Mouse (Mus musculus) embryonic facial prominence, embryonic 10.5 days (tissue): ENCODE data around the gene Syne4. TPM values are rescaled to one million over a fixed set of nuclear protein-coding genes. Genes with fewer than 3 reads are reported as not detected.

Source experiments
- DNase-seq: peaks from one replicate; pipeline ENCODE4 v3.0.0-alpha.2; 2017; ENCODE audit warnings: low spot score
- H3K27ac ChIP-seq: fragments of 300-500 bp; sonication (generic); replicated peaks from 2 replicates; pipeline ENCODE4 v1.5.1; 2016; ENCODE audit warnings: mild to moderate bottlenecking
- H3K27me3 ChIP-seq: fragments of 300-500 bp; sonication (generic); replicated peaks from 2 replicates; pipeline ENCODE4 v1.6.1; 2016; ENCODE audit warnings: low read depth, mild to moderate bottlenecking; ENCODE audit not compliant: poor library complexity, severe bottlenecking
- H3K36me3 ChIP-seq: fragments of 300-500 bp; sonication (generic); replicated peaks from 2 replicates; pipeline ENCODE4 v1.6.1; 2016; ENCODE audit warnings: mild to moderate bottlenecking, moderate library complexity
- H3K4me1 ChIP-seq: fragments of 300-500 bp; sonication (generic); 2 replicates; pipeline ENCODE4 v1.6.1; 2016
- H3K4me3 ChIP-seq: fragments of 300-500 bp; sonication (generic); 2 replicates; pipeline ENCODE4 v1.5.1; 2016; ENCODE audit warnings: mild to moderate bottlenecking, moderate library complexity
- H3K9me3 ChIP-seq: fragments of 300-500 bp; sonication (generic); 2 replicates; pipeline ENCODE4 v1.6.1; 2016; ENCODE audit warnings: mild to moderate bottlenecking
- WGBS: fragments of 180-500 bp; shearing (Covaris S2); methylation state at CpG from one replicate; pipeline ENCODE4 v1.1.7; 2016; 5-methylcytosine and 5-hydroxymethylcytosine counted together
- polyA plus RNA-seq: library from polyadenylated mRNA; unstranded; fragments of >200 nt; fragmentation: Nextera tagmentation; extraction: Ambion mirVana; gene quantifications from 2 replicates; pipeline ENCODE4 v1.2.1, GENCODE M21; 2016

Syne4 gene
- polyA plus RNA-seq: 51.1 and 65.6 TPM in 2 replicates

DNA sequence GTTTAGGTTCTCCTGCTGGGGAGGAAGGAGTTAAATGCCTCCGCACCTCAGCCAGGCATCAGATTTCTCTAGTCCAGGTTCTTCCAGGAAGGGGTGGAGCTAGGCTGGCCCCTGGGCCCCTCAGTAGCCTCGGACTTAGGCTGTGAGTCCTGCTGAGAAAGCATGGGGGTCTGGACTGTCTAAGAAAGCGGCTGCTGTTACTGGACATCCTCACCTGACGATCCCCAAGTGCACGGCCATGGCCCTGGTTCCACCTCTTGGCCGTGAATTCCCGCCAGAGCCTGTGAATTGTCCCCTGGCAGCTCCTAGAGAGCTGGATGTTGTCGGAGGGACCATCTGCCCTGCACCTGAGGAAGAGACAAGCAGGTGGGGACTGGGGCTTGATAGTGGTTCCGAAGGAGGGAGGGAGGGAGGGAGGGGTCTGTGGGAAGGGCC lies at the start of gene Syne4:
Gene Syne4 (plus strand): TSS at position 87 of the 435 bp plus-strand sequence.
- peak; percentile 81 for DNase-seq
- peaks cover 69% of the 10 kb centered on the region for H3K36me3 ChIP-seq
- H3K9me3 ChIP-seq: no peaks in the 10 kb centered on the region
- under 1% methylated on average over 9 of the region's 9 CpGs for WGBS
- H3K4me3 ChIP-seq: peak within 1 kb of the TSS; percentile 68
- no peaks in the 10 kb centered on the region for H3K27me3 ChIP-seq
- H3K27ac ChIP-seq: peak within 1 kb of the TSS; percentile 87
- peaks cover 33% of the 10 kb centered on the region for H3K4me1 ChIP-seq

DNA sequence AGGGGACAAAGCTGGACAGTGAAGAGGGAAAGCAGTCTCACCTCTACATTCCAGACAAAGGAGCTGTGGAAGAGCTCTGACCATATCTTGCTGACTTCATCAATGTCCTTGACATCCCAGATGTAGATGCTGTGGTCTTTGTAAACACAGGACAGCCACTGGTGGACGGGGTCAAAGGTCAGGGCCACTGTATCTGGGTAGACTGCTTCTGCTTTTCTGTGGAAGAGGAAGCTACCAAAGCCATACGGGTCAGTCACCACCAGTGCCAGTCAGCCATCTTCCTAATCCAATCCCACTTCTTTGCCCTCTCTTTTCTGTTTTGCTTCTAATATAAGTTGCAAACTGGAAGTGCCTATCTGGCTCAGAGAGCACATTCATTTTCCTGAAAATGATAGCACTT lies 49.6 kb upstream of the Syne4 start:
- WGBS: 81% methylated on average over 2 of the region's 2 CpGs
- Histone ChIP-seq H3K4me1 (no peaks in the 10 kb centered on the region), H3K4me3 (no peak overlapping the region), H3K36me3 (peaks cover 82% of the 10 kb centered on the region), H3K27me3 (no peaks in the 10 kb centered on the region), H3K27ac (no peak overlapping the region), H3K9me3 (no peaks in the 10 kb centered on the region)
- DNase-seq: no peak

DNA sequence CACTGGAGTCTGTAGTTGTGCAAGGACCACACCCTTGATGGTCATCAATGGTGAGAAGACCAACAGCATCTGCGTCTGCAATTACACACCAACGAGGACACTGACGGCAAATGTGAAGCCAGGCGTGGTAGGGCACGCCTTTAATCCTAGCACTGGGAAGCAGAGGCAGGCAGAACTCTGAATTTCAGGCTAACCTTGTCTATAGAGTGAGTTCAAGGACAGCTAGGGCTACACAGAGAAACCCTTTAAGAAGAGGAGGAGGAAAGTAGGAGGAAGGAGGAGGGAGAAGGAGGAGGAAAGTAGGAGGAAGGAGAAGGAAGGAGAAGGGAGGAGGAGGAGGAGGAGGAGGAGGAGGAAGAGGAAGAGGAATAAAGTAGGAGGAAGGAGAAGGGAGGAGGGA lies 49.1 kb upstream of the Syne4 start:
- Histone ChIP-seq H3K4me1 (no peaks in the 10 kb centered on the region), H3K36me3 (peaks cover 87% of the 10 kb centered on the region), H3K4me3 (no peak overlapping the region), H3K9me3 (no peaks in the 10 kb centered on the region), H3K27me3 (no peaks in the 10 kb centered on the region), H3K27ac (no peak overlapping the region)
- no peak for DNase-seq
- WGBS: 93% methylated on average over 5 of the region's 5 CpGs

DNA sequence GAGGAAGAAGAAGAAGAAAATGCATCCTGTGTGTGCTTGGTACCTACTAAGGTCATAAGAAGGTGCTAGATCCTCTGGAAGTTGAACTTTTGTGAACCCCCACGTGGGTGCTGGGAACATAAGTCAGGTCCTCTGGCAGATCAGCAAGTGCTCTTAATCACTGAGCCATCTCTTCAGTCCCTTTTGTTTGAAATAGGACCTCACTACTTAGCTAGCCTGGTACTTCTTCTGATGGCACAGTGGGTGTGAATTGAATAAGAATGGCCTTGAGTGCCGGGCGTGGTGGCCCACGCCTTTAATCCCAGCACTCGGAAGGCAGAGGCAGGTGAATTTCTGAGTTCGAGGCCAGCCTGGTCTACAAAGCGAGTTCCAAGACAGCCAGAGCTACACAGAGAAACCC lies 48.7 kb upstream of the Syne4 start:
- 89% methylated on average over 7 of the region's 7 CpGs for WGBS
- no peaks in the 10 kb centered on the region for H3K9me3 ChIP-seq
- no peaks in the 10 kb centered on the region for H3K4me1 ChIP-seq
- no peak for DNase-seq
- no peak overlapping the region for H3K27ac ChIP-seq
- no peaks in the 10 kb centered on the region for H3K27me3 ChIP-seq
- peaks cover 89% of the 10 kb centered on the region for H3K36me3 ChIP-seq
- no peak overlapping the region for H3K4me3 ChIP-seq

DNA sequence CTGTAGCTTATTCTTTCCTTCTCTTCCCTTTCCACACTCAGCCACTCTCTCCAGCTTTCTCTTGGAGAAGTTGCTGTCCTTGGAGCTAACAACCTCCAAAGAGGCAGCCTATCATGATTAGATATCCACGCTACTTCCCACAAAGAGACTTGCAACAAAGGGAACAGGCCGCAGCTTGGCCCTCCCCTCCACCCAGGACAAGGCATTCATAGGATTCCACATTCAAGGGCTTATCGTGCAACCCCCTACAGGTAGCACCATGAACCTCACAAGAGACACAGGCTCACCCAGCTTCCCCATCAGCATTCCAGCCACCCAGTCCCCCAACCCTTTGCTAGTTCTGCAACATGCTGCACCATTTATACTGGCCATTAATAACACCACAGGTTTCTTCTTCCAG lies 47.8 kb upstream of the Syne4 start:
- no peak for DNase-seq
- Histone ChIP-seq H3K4me1 (no peaks in the 10 kb centered on the region), H3K36me3 (peaks cover 89% of the 10 kb centered on the region), H3K27ac (no peak overlapping the region), H3K27me3 (no peaks in the 10 kb centered on the region), H3K9me3 (no peaks in the 10 kb centered on the region), H3K4me3 (no peak overlapping the region)
- 89% methylated on average over 3 of the region's 3 CpGs for WGBS

DNA sequence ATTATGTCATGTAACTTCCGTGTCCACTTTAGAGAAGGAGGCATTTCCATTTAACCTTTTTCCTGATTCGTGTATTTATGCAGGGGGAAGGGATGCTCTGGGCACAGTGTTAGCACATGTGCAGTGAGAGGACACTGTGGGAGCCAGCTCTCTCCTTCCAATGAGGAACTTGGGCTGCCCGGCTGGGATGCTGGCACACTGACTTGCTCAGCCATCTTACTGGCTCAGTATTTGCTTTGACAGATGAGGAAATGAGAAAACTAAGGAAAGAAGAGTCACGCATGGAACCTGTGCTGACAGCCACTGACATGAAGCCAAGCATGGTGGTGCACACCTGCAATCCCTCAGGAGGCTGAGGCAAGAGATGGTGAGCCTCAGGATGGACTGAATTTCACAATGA lies 45.0 kb upstream of the Syne4 start:
- no peaks in the 10 kb centered on the region for H3K4me1 ChIP-seq
- no peaks in the 10 kb centered on the region for H3K27me3 ChIP-seq
- 90% methylated on average over 4 of the region's 4 CpGs for WGBS
- DNase-seq: no peak
- no peak overlapping the region for H3K4me3 ChIP-seq
- no peaks in the 10 kb centered on the region for H3K9me3 ChIP-seq
- H3K27ac ChIP-seq: no peak overlapping the region
- peaks cover 91% of the 10 kb centered on the region for H3K36me3 ChIP-seq

DNA sequence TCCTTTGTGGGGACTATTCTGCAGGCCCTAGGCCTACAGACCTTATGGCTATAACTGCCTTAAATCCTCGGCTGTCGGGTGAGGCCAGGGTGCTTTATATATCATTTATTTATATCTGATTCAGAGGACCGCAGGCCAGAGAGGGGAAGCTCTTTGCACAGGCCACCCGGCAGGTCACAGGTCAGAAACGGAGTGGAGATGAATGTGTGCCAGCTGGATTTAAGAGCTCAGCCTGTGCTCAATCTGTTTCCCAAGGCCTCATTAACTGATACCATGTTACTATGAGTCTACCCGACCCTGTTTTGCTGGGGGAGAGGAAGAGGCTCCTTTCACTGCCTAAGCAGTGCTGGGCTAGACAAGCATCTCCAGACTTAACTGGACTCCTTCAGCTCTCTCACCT lies 40.2 kb upstream of the Syne4 start:
- Histone ChIP-seq H3K9me3 (no peaks in the 10 kb centered on the region), H3K36me3 (peaks cover 45% of the 10 kb centered on the region), H3K4me1 (peaks cover 7% of the 10 kb centered on the region), H3K27ac (no peak overlapping the region), H3K4me3 (no peak overlapping the region), H3K27me3 (no peaks in the 10 kb centered on the region)
- WGBS: 77% methylated on average over 6 of the region's 6 CpGs
- DNase-seq: no peak

DNA sequence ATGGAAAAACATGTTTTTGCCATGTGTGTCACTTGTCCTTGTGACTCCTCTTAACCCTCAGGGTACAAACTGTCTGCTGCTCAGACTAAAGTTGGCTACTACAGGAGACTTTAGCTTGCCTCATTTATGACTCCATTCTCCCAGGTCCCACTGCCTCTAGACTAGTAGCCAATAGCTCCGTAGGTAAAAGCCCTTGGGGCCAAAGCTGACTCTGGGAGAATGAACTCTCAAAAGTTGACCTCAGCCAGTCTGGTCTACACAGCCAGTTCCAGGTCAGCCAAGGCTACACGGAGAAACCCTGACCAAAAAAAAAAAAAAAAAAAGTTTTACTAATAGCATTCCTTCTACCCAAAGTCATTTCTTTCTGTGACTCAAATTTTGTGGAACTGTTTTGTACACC lies 35.7 kb upstream of the Syne4 start:
- H3K4me3 ChIP-seq: peak overlapping the region; percentile 78; the same call in 1 of the 2 replicates
- no peaks in the 10 kb centered on the region for H3K9me3 ChIP-seq
- 52% methylated on average over 2 of the region's 2 CpGs for WGBS
- H3K27ac ChIP-seq: no peak overlapping the region
- H3K4me1 ChIP-seq: peaks cover 20% of the 10 kb centered on the region
- no peaks in the 10 kb centered on the region for H3K27me3 ChIP-seq
- H3K36me3 ChIP-seq: 0 out of 2 replicates have a peak, but pooled peaks cover 1% of the 10 kb centered on the region
- no peak for DNase-seq

DNA sequence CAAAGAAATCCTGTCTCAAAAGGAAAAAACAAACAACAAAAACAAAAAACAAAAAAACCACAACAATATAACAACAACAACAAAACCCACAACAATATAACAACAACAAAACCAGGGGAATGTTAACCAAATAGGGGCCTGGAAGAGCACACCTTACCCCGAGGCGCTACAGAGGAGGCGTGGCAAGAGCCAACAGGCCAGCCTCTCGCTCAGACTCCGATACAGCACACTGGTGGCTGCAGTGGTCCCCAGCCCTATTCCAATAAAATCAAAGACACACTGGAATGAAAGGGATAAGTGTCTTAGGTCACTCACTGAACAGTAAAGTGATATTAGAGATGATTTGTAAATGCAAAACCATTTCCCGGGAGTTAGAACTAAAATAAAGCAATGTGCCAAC lies 35.1 kb upstream of the Syne4 start:
- WGBS: under 1% methylated on average over 6 of the region's 6 CpGs
- no peak for DNase-seq

DNA sequence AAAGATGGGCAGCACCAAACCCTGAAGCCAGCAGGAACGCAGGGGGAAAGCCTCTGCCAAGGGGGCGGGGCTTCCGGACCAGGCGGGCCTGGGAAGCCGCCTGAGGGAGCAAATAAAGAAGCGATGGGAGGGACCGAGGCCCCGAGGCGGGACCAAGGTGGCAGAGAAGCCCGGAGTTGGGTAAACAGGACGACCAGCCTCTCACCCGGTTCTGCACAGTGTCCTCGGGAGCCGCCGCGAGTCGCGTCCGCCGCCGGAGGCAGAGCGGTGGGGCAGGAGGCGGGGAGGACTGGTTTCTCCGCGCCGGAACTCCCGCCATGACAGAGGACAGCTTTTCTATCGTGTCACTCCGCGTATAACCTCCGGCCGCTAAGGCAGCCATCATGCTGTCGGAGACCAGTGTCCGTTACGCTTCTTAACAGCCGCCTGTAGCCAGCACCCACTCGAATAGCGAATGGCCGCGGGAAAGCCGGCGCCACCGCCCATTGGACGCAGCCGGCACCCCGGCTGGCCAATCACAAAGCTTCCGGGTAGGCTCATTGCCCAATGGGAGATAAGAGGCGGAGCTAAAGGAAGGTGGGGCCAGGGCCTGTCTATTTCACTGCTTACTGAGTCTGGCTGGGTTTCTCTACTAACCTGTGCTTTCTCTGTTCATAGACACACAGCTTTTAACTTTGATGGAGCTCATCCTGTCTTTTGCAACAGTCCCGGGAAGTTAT lies 34.5 kb upstream of the Syne4 start, which contains the start of the genes Thap8 and Wdr62:
Gene Thap8 (plus strand): TSS at position 144 of the 719 bp plus-strand sequence.
Gene Wdr62 (minus strand): TSS at position 469 of the 719 bp plus-strand sequence.
- under 1% methylated on average over 49 of the region's 49 CpGs for WGBS
- peaks cover 20% of the 10 kb centered on the region for H3K4me1 ChIP-seq
- no peaks in the 10 kb centered on the region for H3K27me3 ChIP-seq
- H3K4me3 ChIP-seq: peak within 1 kb of the TSS; percentile 78
- H3K9me3 ChIP-seq: no peaks in the 10 kb centered on the region
- H3K36me3 ChIP-seq: no peaks in the 10 kb centered on the region
- peak; percentile 95 for DNase-seq
- H3K27ac ChIP-seq: peak within 1 kb of the TSS; percentile 86

More for the DNA sequence above, 35.1 kb upstream of the Syne4 start:
- Histone ChIP-seq H3K27ac (peak overlapping the region; percentile 86), H3K36me3 (no peaks in the 10 kb centered on the region), H3K9me3 (no peaks in the 10 kb centered on the region), H3K4me3 (peak overlapping the region; percentile 78), H3K4me1 (peaks cover 20% of the 10 kb centered on the region), H3K27me3 (no peaks in the 10 kb centered on the region)

DNA sequence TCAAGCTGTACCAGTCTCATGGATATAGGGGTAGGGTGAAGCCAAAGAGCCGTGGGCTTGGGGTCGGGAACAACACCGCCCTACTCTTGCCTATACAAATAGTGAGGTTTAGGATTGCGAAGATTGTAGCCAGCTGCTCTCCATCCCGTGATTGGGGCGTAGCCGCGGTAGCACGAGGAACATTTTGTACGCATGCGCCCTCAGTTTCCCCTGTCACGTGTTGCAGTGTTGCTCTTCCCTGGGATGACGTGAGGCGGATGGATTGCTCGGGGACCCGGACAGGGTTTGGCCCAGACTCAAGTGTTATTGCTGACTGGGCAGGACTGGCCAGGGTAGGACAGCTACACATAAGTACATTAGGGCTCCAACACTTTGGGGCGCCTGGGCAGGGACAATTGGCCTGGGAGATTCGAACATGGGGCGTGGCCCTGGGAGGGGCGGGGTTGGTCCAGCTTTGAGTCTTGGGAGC lies 33.9 kb upstream of the Syne4 start:
- H3K9me3 ChIP-seq: no peaks in the 10 kb centered on the region
- under 1% methylated on average over 20 of the region's 20 CpGs for WGBS
- no peaks in the 10 kb centered on the region for H3K36me3 ChIP-seq
- peak overlapping the region; percentile 86 for H3K27ac ChIP-seq
- H3K4me1 ChIP-seq: peaks cover 20% of the 10 kb centered on the region
- H3K27me3 ChIP-seq: no peaks in the 10 kb centered on the region
- H3K4me3 ChIP-seq: peak overlapping the region; percentile 78
- peak; percentile 85 for DNase-seq

DNA sequence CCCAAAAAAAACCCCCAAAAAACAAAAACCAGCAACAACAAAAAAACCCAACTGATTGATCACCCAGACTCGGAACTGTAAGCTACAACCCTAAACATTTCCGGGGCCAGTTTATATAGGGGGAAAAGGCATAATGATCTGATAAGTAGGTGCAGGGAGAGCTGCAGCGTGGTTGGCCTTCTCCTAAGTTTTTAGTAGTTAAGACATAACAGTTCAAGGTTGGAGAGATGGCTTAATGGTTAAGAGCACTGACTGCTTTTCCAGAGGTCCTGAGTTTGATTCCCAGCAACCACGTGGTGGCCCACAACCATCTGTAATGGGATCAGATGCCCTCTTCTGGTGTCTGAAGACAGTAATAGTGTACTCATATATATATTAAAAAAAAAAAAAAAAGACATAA lies 33.1 kb upstream of the Syne4 start:
- no peak overlapping the region; the same call in 1 of the 2 replicates for H3K4me3 ChIP-seq
- no peak overlapping the region for H3K27ac ChIP-seq
- DNase-seq: no peak
- no peaks in the 10 kb centered on the region for H3K27me3 ChIP-seq
- H3K4me1 ChIP-seq: peaks cover 20% of the 10 kb centered on the region
- 82% methylated on average over 4 of the region's 4 CpGs for WGBS
- no peaks in the 10 kb centered on the region for H3K36me3 ChIP-seq
- H3K9me3 ChIP-seq: no peaks in the 10 kb centered on the region

DNA sequence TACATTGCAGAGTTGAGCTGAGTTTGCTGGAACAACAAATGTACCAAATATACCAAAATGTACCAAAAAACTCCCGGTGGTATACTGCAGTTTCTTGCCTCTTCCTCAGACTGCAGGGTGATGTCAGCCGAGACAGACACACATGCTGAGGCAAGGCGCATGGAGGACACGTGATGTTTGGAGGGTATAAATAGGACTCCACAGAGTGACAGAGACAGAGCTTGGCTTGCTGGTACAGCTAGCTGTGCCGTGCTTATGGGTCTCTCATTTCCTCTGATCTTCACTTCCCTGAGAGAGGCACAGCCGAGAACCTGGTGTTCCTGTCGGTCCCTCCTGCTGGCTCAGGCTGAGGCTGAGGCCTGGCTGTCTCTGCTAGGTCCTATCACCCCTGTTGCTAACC lies 31.9 kb upstream of the Syne4 start:
- WGBS: 80% methylated on average over 7 of the region's 7 CpGs
- Histone ChIP-seq H3K27me3 (no peaks in the 10 kb centered on the region), H3K9me3 (no peaks in the 10 kb centered on the region), H3K36me3 (no peaks in the 10 kb centered on the region), H3K4me3 (no peak overlapping the region), H3K27ac (no peak overlapping the region), H3K4me1 (peaks cover 20% of the 10 kb centered on the region)
- no peak for DNase-seq
